Mouse (Mus musculus) heart, adult 2 months (tissue): ENCODE measurements around the gene Adcy9.

ENCODE experiments used
- CTCF ChIP-seq: fragments of 200-600 bp; IDR thresholded peaks from 2 replicates; pipeline ENCODE4 v1.8.1; 2022; ENCODE audit warnings: antibody characterized with exemption, mild to moderate bottlenecking, moderate library complexity
- EP300 ChIP-seq: fragments of 200-500 bp; IDR thresholded peaks from 2 replicates; pipeline ENCODE4 v1.6.1; 2011; ENCODE audit warnings: low read depth, low read length, control low read depth; ENCODE audit not compliant: insufficient read depth
- POLR2A ChIP-seq: fragments of 200-500 bp; IDR thresholded peaks from 2 replicates; pipeline ENCODE4 v1.6.1; 2011; ENCODE audit warnings: mild to moderate bottlenecking, low read depth, low read length, control low read depth; ENCODE audit not compliant: insufficient read depth

- TF ChIP-seq CTCF (no peak), EP300 (no peak), POLR2A (no peak)
Measured at GRCm38 (mm10) chr16:4411296-4411695, 9.0 kb downstream of the Adcy9 start.
